Mouse (Mus musculus): Measurements from ENCODE around the gene Btaf1. TPM values are rescaled to one million over a fixed set of nuclear protein-coding genes. Genes with fewer than 3 reads are reported as not detected.
A peak's percentile ranks its signal among the peaks of the same experiment; 100 is the strongest.

Gene Btaf1
- polyA plus RNA-seq (2016; fragmentation: Nextera tagmentation; extraction: Ambion mirVana), result 12.7 and 17.6 TPM in 2 replicates

GRCm38 (mm10) chr19:36925671-36926552, at the start of gene Btaf1:
Gene Btaf1, plus strand, starts transcription at chr19:36926079.
- peak within 1 kb of the TSS; percentile 91 for H3K4me3 ChIP-seq
- peak; percentile 95 for DNase-seq (ENCODE audit: low spot score)
- H3K27ac ChIP-seq, result peak within 1 kb of the TSS; percentile 96
- peaks cover 4% of the 10 kb centered on the region; the same call in 1 of the 2 replicates for H3K36me3 ChIP-seq
- WGBS, result under 1% methylated on average over 98 of the region's 98 CpGs
- H3K27me3 ChIP-seq (ENCODE audit: insufficient read depth, poor library complexity, severe bottlenecking), result no peaks in the 10 kb centered on the region
- peaks cover 25% of the 10 kb centered on the region for H3K4me1 ChIP-seq (replicated peaks)
- no peaks in the 10 kb centered on the region for H3K9me3 ChIP-seq

DNA sequence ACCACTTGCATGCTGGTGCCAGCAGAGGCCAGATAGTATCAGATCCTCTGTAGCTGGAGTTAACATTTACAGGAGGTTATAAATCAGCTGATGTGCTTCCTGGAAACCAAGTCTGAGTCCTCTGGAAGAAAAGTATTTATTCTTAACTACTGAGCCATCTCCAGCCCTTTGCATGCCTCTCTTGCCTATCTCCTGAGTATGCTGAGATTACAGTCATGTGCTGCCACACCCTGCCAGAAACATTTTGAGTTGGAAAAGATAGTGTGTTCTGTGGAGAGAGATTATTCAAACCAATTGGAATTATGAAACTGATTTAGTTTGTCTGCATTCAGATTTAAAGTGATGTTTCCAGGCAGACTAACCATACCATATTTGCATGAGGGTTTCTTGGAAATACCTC, 48.5 kb upstream of the Btaf1 start:
- Histone ChIP-seq H3K27me3 (ENCODE audit: insufficient read depth, poor library complexity, severe bottlenecking) (no peaks in the 10 kb centered on the region), H3K4me1 (replicated peaks) (no peaks in the 10 kb centered on the region), H3K9me3 (no peaks in the 10 kb centered on the region), H3K36me3 (peaks cover 100% of the 10 kb centered on the region), H3K27ac (no peak overlapping the region), H3K4me3 (no peak overlapping the region)
- no peak for DNase-seq (ENCODE audit: low spot score)

DNA sequence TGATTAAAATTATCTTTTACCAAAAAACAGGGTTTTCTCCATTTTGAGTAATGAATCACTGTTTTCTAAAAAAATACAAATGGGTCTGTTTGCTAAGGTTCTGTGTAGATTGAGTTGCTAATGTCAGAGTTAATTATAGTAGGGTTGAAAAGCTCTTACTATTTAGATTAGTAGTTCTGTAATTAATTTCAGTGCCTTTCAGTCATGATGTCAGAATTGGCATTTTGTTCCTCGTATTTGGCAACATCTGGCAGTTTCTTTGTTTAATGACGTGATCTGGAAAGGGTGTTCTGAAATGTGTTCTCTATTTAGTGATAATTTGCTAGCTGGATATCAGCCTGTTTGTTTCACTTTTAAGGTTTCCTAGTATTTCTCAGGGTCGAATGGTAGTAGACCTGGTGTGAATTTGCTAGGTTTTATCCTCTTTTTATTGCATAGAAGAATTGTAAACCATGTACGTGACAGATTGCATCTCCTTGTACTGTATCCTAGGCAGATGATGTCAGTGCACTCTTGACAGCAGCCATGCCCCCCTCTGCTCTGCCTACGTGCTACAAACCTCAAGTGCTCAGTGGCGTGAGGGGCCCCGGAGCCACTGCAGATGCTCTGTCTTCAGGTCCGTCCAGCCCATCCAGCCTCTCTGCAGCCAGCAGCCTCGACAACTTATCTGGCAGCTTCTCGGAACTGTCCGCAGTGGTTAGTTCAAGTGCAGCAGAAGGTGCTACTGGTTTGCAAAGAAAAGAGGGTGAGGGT, 47.0 kb upstream of the Btaf1 start:
- Histone ChIP-seq H3K36me3 (peaks cover 100% of the 10 kb centered on the region), H3K4me1 (replicated peaks) (no peaks in the 10 kb centered on the region), H3K27me3 (ENCODE audit: insufficient read depth, poor library complexity, severe bottlenecking) (no peaks in the 10 kb centered on the region), H3K9me3 (no peaks in the 10 kb centered on the region), H3K4me3 (no peak overlapping the region), H3K27ac (no peak overlapping the region)
- no peak for DNase-seq (ENCODE audit: low spot score)
- 87% methylated on average over 11 of the region's 11 CpGs for WGBS

GRCm38 (mm10) chr19:36883119-36883518, 42.8 kb upstream of the Btaf1 start:
- peaks cover 99% of the 10 kb centered on the region for H3K36me3 ChIP-seq
- H3K27ac ChIP-seq, result no peak overlapping the region
- no peak overlapping the region for H3K4me3 ChIP-seq
- H3K27me3 ChIP-seq (ENCODE audit: insufficient read depth, poor library complexity, severe bottlenecking), result no peaks in the 10 kb centered on the region
- DNase-seq (ENCODE audit: low spot score), result peak; percentile 43
- H3K4me1 ChIP-seq (replicated peaks), result 0 out of 2 replicates have a peak, but pooled peaks cover 4% of the 10 kb centered on the region
- 80% methylated on average over 6 of the region's 6 CpGs for WGBS
- no peaks in the 10 kb centered on the region for H3K9me3 ChIP-seq

- H3K27ac ChIP-seq, result no peak overlapping the region
- H3K36me3 ChIP-seq, result peaks cover 99% of the 10 kb centered on the region
- 0 out of 2 replicates have a peak, but pooled peaks cover 4% of the 10 kb centered on the region for H3K4me1 ChIP-seq (replicated peaks)
- 86% methylated on average over 2 of the region's 2 CpGs for WGBS
- no peak for DNase-seq (ENCODE audit: low spot score)
- no peaks in the 10 kb centered on the region for H3K9me3 ChIP-seq
- no peaks in the 10 kb centered on the region for H3K27me3 ChIP-seq (ENCODE audit: insufficient read depth, poor library complexity, severe bottlenecking)
- no peak overlapping the region for H3K4me3 ChIP-seq
Measured at GRCm38 (mm10) chr19:36886316-36886715, 39.6 kb upstream of the Btaf1 start.

DNA sequence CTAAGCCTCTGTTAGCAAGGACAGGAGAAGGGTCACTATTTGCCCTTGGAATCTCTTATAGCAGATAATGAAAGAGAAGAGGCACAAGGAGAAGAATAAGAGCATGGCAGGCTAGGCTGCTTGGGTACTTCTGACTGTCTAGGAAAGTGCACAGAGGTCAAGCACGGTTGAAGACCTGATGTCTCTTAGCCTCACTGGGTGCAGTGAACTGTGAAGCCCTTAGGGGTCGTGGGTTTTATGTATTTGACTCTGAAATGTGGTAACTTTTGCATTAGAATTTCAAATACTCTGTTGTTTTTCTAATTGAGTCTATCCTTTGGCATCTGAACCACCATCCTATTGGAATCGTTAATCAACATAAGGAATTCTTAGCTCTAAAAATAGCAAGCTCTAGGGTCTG, 38.2 kb upstream of the Btaf1 start:
- no peak overlapping the region for H3K4me3 ChIP-seq
- 0 out of 2 replicates have a peak, but pooled peaks cover 4% of the 10 kb centered on the region for H3K4me1 ChIP-seq (replicated peaks)
- 51% methylated on average over 3 of the region's 3 CpGs for WGBS
- H3K27ac ChIP-seq, result no peak overlapping the region
- DNase-seq (ENCODE audit: low spot score), result no peak
- no peaks in the 10 kb centered on the region for H3K9me3 ChIP-seq
- peaks cover 99% of the 10 kb centered on the region for H3K36me3 ChIP-seq
- no peaks in the 10 kb centered on the region for H3K27me3 ChIP-seq (ENCODE audit: insufficient read depth, poor library complexity, severe bottlenecking)

DNA sequence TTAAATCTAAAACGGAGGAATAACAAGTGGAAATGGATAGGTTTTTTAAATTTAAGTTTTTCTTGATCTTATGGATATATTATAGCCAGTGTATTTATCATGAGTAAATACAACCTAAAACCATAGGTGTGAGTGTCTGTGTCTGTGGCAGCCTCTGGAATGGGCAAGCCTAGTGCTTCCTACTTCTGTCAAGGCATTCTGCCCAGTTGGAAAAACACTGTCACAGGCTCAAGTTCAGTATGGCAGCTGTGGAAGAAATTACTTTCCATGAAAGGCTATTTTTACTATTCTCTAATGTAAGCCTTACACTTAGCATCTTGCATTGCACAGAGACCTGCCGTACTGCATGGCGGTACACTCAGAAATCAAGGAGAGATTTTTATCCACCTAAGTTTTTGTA, 34.1 kb upstream of the Btaf1 start:
- DNase-seq (ENCODE audit: low spot score), result no peak
- peaks cover 18% of the 10 kb centered on the region for H3K4me1 ChIP-seq (replicated peaks)
- no peak overlapping the region for H3K4me3 ChIP-seq
- no peak overlapping the region for H3K27ac ChIP-seq
- no peaks in the 10 kb centered on the region for H3K27me3 ChIP-seq (ENCODE audit: insufficient read depth, poor library complexity, severe bottlenecking)
- H3K36me3 ChIP-seq, result peaks cover 83% of the 10 kb centered on the region
- H3K9me3 ChIP-seq, result no peaks in the 10 kb centered on the region
- 96% methylated on average over 3 of the region's 3 CpGs for WGBS

DNA sequence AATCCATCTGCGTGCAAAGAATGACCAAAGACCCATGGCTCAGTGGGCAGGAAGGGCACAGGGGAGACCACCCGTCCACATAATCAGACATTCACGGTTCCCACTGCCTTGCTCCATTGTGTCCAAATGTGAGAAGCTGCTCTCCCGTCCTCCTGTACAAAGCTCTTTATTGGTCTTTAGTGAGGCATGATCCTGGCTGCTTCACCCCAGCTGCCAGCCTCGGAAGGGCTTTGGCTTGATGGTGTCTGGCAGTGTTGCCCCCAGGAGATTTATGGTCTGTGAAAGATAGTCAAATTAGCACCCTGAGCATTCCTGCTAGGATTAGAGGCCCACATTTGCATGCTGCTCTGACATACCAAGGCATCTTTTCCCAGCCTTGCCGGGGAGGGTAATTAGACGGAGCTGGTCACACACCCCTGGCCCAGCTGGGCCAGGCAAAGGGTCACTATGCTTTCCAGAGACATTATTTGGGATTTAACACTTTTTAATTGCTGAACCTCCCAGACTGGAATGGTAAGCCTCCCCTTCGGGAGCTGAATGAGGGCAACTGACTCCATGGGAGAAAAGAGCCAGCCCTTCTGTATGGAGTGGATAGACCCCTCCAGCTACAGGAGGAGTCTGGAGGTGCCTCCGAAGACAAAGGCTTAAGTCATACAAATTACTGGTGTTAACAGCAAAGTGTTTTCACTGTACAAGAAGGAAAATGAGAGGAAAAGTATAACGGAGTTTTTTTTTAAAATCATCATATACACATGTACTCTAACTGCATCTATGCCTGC, 28.9 kb upstream of the Btaf1 start:
- peaks cover 31% of the 10 kb centered on the region for H3K36me3 ChIP-seq
- peak overlapping the region; percentile 83 for H3K27ac ChIP-seq
- no peaks in the 10 kb centered on the region for H3K27me3 ChIP-seq (ENCODE audit: insufficient read depth, poor library complexity, severe bottlenecking)
- WGBS, result 13% methylated on average over 10 of the region's 10 CpGs
- H3K4me3 ChIP-seq, result peak overlapping the region; percentile 16; the same call in 1 of the 2 replicates
- peaks cover 30% of the 10 kb centered on the region for H3K4me1 ChIP-seq (replicated peaks)
- H3K9me3 ChIP-seq, result no peaks in the 10 kb centered on the region
- DNase-seq (ENCODE audit: low spot score), result peak; percentile 68

DNA sequence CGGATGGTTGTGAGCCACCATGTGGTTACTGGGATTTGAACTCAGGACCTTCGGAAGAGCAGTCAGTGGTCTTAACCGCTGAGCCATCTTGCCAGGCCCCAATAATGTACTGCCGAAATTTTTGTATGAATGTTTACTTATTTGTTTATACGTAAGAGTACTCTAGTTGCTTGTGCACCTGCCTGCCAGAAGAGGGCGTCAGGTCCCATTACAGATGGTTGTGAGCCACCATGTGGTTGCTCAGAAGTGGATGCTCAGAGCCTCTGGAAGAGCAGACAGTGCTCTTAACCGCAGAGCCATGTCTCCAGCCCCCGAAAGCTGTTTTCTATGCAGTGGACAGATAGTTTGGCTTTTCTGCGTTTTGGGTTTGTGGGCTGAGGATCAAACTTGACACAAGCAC, 28.1 kb upstream of the Btaf1 start:
- H3K9me3 ChIP-seq, result no peaks in the 10 kb centered on the region
- H3K4me3 ChIP-seq, result no peak overlapping the region
- H3K36me3 ChIP-seq, result peaks cover 23% of the 10 kb centered on the region
- WGBS, result 44% methylated on average over 9 of the region's 9 CpGs
- peak; percentile 47 for DNase-seq (ENCODE audit: low spot score)
- H3K27ac ChIP-seq, result peak overlapping the region; percentile 35; the same call in 1 of the 2 replicates
- peaks cover 30% of the 10 kb centered on the region for H3K4me1 ChIP-seq (replicated peaks)
- no peaks in the 10 kb centered on the region for H3K27me3 ChIP-seq (ENCODE audit: insufficient read depth, poor library complexity, severe bottlenecking)

- DNase-seq (ENCODE audit: low spot score), result no peak
- Histone ChIP-seq H3K27ac (peak overlapping the region; percentile 91), H3K27me3 (ENCODE audit: insufficient read depth, poor library complexity, severe bottlenecking) (no peaks in the 10 kb centered on the region), H3K4me3 (peak overlapping the region; percentile 59), H3K9me3 (0 out of 2 replicates have a peak, but pooled peaks cover 5% of the 10 kb centered on the region), H3K36me3 (no peaks in the 10 kb centered on the region), H3K4me1 (replicated peaks) (peaks cover 22% of the 10 kb centered on the region)
- 45% methylated on average over 7 of the region's 7 CpGs for WGBS
Measured at GRCm38 (mm10) chr19:36903377-36903776, 22.5 kb upstream of the Btaf1 start.

DNA sequence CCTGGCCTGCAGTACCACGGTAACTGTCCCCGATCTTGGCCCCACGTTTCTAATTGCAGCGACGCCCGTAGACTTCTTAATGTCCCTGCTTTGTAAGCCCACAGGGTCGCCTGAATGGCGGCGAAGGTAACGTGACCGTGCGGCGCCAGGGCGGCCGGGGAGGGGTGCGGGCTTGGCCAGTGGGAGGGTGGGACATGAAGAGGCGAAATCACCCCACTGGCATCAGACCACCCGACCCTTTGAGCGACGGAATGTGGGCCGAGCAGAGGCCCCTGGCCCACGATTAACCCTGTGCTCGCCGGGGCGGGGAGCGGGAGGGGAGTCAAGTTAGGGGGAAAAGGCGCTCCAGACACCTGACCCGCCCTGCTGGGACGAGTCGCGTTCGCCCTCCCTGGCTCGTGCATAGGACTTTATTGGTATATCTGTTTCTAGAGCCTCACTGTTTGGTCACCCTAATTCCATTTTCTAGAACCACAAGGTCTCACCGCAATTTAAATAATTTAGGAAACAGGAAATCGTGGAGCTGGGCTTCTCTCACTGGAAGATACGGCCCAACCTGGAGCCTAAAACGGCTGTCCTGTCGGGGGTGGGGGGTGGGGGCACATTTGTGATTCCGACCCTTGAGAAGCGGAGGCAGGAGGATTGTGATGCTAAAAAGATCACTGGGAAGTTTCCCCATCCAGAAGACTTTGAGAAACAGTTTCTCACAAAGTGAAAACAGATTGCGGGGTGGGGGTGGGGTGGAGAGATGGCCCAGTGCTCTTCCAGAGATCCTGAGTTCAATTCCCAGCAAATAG, 21.5 kb upstream of the Btaf1 start:
- Histone ChIP-seq H3K4me3 (peak overlapping the region; percentile 59), H3K27me3 (ENCODE audit: insufficient read depth, poor library complexity, severe bottlenecking) (no peaks in the 10 kb centered on the region), H3K9me3 (0 out of 2 replicates have a peak, but pooled peaks cover 5% of the 10 kb centered on the region), H3K27ac (peak overlapping the region; percentile 91), H3K36me3 (no peaks in the 10 kb centered on the region), H3K4me1 (replicated peaks) (peaks cover 22% of the 10 kb centered on the region)
- WGBS, result 2% methylated on average over 41 of the region's 41 CpGs
- DNase-seq (ENCODE audit: low spot score), result peak; percentile 90

GRCm38 (mm10) chr19:36909150-36909549, 16.7 kb upstream of the Btaf1 start:
- DNase-seq (ENCODE audit: low spot score), result no peak
- WGBS, result 83% methylated on average over 3 of the region's 3 CpGs
- no peaks in the 10 kb centered on the region for H3K36me3 ChIP-seq
- H3K9me3 ChIP-seq, result 0 out of 2 replicates have a peak, but pooled peaks cover 5% of the 10 kb centered on the region
- peaks cover 41% of the 10 kb centered on the region for H3K4me1 ChIP-seq (replicated peaks)
- peaks cover 4% of the 10 kb centered on the region for H3K27me3 ChIP-seq (ENCODE audit: insufficient read depth, poor library complexity, severe bottlenecking)
- no peak overlapping the region for H3K4me3 ChIP-seq
- H3K27ac ChIP-seq, result no peak overlapping the region

Data from hindbrain, embryonic 10.5 days (tissue).